In genomic region chr9:60380550-60380949, GRCm38 (mm10) we compare ENCODE assay signal across 19 mouse cellular contexts.
DNase-seq lines count a peak whose midpoint lies in the region; ATAC-seq and TF ChIP-seq lines count a peak whose summit lies in the region.
"Had no signal": no experiment of that assay in that cellular context is flagged by ENCODE, and none has a peak within 500 bp of the region (broad histone marks: within the 10 kb centered on the region; RNA-seq: fewer than 3 reads in every experiment).

No protein-coding gene starts in this region.

- no peak overlapping the region for H3K4me2 ChIP-seq in liver, embryonic 16.5 days (ENCODE audit: low read depth, low read length)
- no peak overlapping the region for H3K4me2 ChIP-seq in liver, embryonic 11.5 days
- H3K4me2 ChIP-seq in liver, postnatal 0 days (ENCODE audit: low read depth, low read length): no peak overlapping the region

- DNase-seq in liver, embryonic 11.5 days (ENCODE audit: low spot score): no peak
- no peak for DNase-seq in liver, postnatal 0 days
- DNase-seq in liver: no peak
- DNase-seq: adrenal gland, adult 2 months; adrenal gland, adult 8-10 months; adrenal gland, postnatal 10 days; adrenal gland, postnatal 14 days; adrenal gland, postnatal 25 days; adrenal gland, postnatal 36 days; B cell, adult 2 months; cerebellum, adult 11 months; cerebellum, adult 11-12 months; cerebellum, adult 18-20 months had no signal

- no peaks in the 10 kb centered on the region for H3K4me1 ChIP-seq in liver, embryonic 16.5 days (ENCODE audit: control insufficient read depth, low read depth, low read length)
- no peaks in the 10 kb centered on the region for H3K4me1 ChIP-seq in liver, embryonic 11.5 days (replicated peaks; ENCODE audit: control insufficient read depth, insufficient read depth, low read length)
- peaks cover 6% of the 10 kb centered on the region; the same call in 1 of the 2 replicates for H3K4me1 ChIP-seq in liver, postnatal 0 days (ENCODE audit: insufficient read depth)

- H3K9ac ChIP-seq in liver, embryonic 16.5 days (ENCODE audit: low read depth, low read length): no peak overlapping the region
- H3K9ac ChIP-seq in liver, embryonic 11.5 days (ENCODE audit: low read depth, low read length): no peak overlapping the region
- H3K9ac ChIP-seq in liver, postnatal 0 days (replicated peaks): no peak overlapping the region

- H3K4me3 ChIP-seq in liver, embryonic 16.5 days (ENCODE audit: low read depth, low read length): no peak overlapping the region
- no peak overlapping the region for H3K4me3 ChIP-seq in liver, embryonic 11.5 days (ENCODE audit: low read depth, low read length)
- H3K4me3 ChIP-seq in liver, postnatal 0 days (ENCODE audit: low read depth, low read length): no peak overlapping the region

- no peak for TF ChIP-seq EP300 in liver, postnatal 0 days (IDR thresholded peaks at IDR 0.05; ENCODE audit: low read depth)

- no peaks in the 10 kb centered on the region for H3K9me3 ChIP-seq in liver, embryonic 16.5 days (replicated peaks; ENCODE audit: control insufficient read depth, low read length)
- H3K9me3 ChIP-seq in liver, embryonic 11.5 days (ENCODE audit: control insufficient read depth, low read length): no peaks in the 10 kb centered on the region
- H3K9me3 ChIP-seq in liver, postnatal 0 days (ENCODE audit: low read length): no peaks in the 10 kb centered on the region
- H3K9me3 ChIP-seq: G1E had no signal

- no peak for TF ChIP-seq CTCF in liver, postnatal 0 days (IDR thresholded peaks at IDR 0.05; ENCODE audit: low read depth)

- no peaks in the 10 kb centered on the region for H3K27me3 ChIP-seq in liver, embryonic 16.5 days (ENCODE audit: control insufficient read depth, insufficient read depth, low read depth, low read length)
- no peaks in the 10 kb centered on the region for H3K27me3 ChIP-seq in liver, embryonic 11.5 days (replicated peaks; ENCODE audit: control insufficient read depth, insufficient read depth, low read length)
- H3K27me3 ChIP-seq in liver, postnatal 0 days (ENCODE audit: insufficient read depth, low read length): no peaks in the 10 kb centered on the region
- H3K27me3 ChIP-seq: CH12.LX, Patski had no signal

- H3K27ac ChIP-seq in liver, embryonic 16.5 days (ENCODE audit: low read length): no peak overlapping the region
- H3K27ac ChIP-seq in liver, embryonic 11.5 days (ENCODE audit: low read depth, low read length): no peak overlapping the region
- H3K27ac ChIP-seq in liver, postnatal 0 days (ENCODE audit: low read depth): peak overlapping the region; percentile 39; the same call in 1 of the 2 replicates

- 59% methylated on average over 4 of the region's 4 CpGs for WGBS in liver, embryonic 16.5 days (ENCODE audit: insufficient replicate concordance)
- 77% methylated on average over 4 of the region's 4 CpGs for WGBS in liver, embryonic 11.5 days
- 56% methylated on average over 4 of the region's 4 CpGs for WGBS in liver, postnatal 0 days (ENCODE audit: insufficient replicate concordance)

- peak; percentile 74 for ATAC-seq in liver, embryonic 16.5 days (ENCODE audit: low read depth)
- no peak for ATAC-seq in liver, embryonic 11.5 days (replicated peaks; ENCODE audit: low FRiP score)
- peak; percentile 95 for ATAC-seq in liver, postnatal 0 days
- ATAC-seq: activated CD4-positive, CD25-positive, alpha-beta regulatory T cell, adult 4 months; CD4-positive, CD25-positive, alpha-beta regulatory T cell, adult 4 months; Patski had no signal

- no peaks in the 10 kb centered on the region for H3K36me3 ChIP-seq in liver, embryonic 16.5 days (ENCODE audit: control insufficient read depth, insufficient read depth)
- no peaks in the 10 kb centered on the region for H3K36me3 ChIP-seq in liver, embryonic 11.5 days (ENCODE audit: control insufficient read depth, insufficient read depth, low read length)
- no peaks in the 10 kb centered on the region for H3K36me3 ChIP-seq in liver, postnatal 0 days (replicated peaks; ENCODE audit: insufficient read depth, low read length)
- H3K36me3 ChIP-seq: G1E had no signal
